Mouse (Mus musculus) testis, adult 2 months (tissue): ENCODE measurements around the gene Drd3. TPM values are rescaled to one million over a fixed set of nuclear protein-coding genes. Genes with fewer than 3 reads are reported as not detected.
A peak's percentile ranks its signal among the peaks of the same experiment; 100 is the strongest.

Experiments used
- H3K27ac ChIP-seq: fragments of 200-500 bp; 2 replicates; pipeline ENCODE4 v1.5.1; 2012; ENCODE audit warnings: low read depth, low read length; ENCODE audit not compliant: control insufficient read depth, insufficient read depth
- H3K27me3 ChIP-seq: fragments of 200-500 bp; 2 replicates; pipeline ENCODE4 v1.6.1; 2012; ENCODE audit warnings: mild to moderate bottlenecking, low read length, moderate library complexity; ENCODE audit not compliant: control insufficient read depth, insufficient read depth
- H3K36me3 ChIP-seq: fragments of 200-500 bp; 2 replicates; pipeline ENCODE4 v1.6.1; 2012; ENCODE audit warnings: mild to moderate bottlenecking, low read length; ENCODE audit not compliant: control insufficient read depth, insufficient read depth
- H3K4me1 ChIP-seq: fragments of 200-500 bp; 2 replicates; pipeline ENCODE4 v1.6.1; 2012; ENCODE audit warnings: low read length; ENCODE audit not compliant: control insufficient read depth, insufficient read depth
- H3K4me3 ChIP-seq: fragments of 200-500 bp; 2 replicates; pipeline ENCODE4 v1.5.1; 2012; ENCODE audit warnings: low read depth, mild to moderate bottlenecking, low read length, moderate library complexity, mixed read lengths; ENCODE audit not compliant: control insufficient read depth
- CTCF ChIP-seq: fragments of 200-500 bp; IDR thresholded peaks from 2 replicates; pipeline ENCODE4 v1.5.1; 2012; ENCODE audit warnings: low read depth, mild to moderate bottlenecking, inconsistent platforms, low read length, moderate library complexity; ENCODE audit not compliant: control insufficient read depth, insufficient read depth, insufficient replicate concordance
- POLR2A ChIP-seq: fragments of 200-500 bp; IDR thresholded peaks from 2 replicates; pipeline ENCODE4 v1.6.1; 2012; ENCODE audit warnings: low read depth, mild to moderate bottlenecking, inconsistent platforms, low read length, moderate library complexity; ENCODE audit not compliant: control insufficient read depth
- polyA plus RNA-seq: library from polyadenylated mRNA; depleted of rRNA; stranded (reverse); fragments of >200 nt; gene quantifications from 2 replicates; pipeline ENCODE4 v1.2.3, GENCODE M21; 2012

The Drd3 gene
- polyA plus RNA-seq, 1 experiment = not detected

DNA sequence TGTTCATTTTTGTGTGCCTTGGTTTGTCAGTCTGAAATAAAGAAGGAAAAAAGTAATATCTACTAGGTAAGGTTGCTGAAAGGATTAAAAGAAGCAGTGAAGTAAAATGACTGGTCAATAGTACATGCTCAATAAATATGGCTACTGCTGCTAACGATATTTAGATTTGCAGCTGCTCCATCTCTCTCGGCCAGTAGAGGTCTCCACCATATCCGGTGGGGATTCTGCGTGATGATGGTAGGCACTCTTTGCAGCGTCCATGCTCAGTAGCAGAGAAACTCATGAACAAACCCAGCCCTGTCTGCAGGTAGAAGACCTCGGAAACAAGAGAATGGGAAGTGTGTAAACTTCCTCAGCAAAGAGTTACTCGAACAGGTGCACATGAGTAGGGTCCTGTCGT is 926 bp upstream of the Drd3 start:
- Histone ChIP-seq H3K36me3 (no peaks in the 10 kb centered on the region), H3K4me3 (no peak overlapping the region; the same call in 1 of the 2 replicates), H3K4me1 (peaks cover 3% of the 10 kb centered on the region), H3K27me3 (no peaks in the 10 kb centered on the region), H3K27ac (no peak overlapping the region)
- peak; percentile 41; the same call in 1 of the 2 replicates for TF ChIP-seq CTCF
- no peak for TF ChIP-seq POLR2A

- no peak for TF ChIP-seq CTCF
- no peak for TF ChIP-seq POLR2A
- Histone ChIP-seq H3K4me1 (no peaks in the 10 kb centered on the region), H3K4me3 (no peak overlapping the region), H3K36me3 (no peaks in the 10 kb centered on the region), H3K27ac (no peak overlapping the region), H3K27me3 (no peaks in the 10 kb centered on the region)
Observed at GRCm38 (mm10) chr16:43772358-43772757, 18.5 kb downstream of the Drd3 start.

GRCm38 (mm10) chr16:43772766-43773165 is 18.9 kb downstream of the Drd3 start:
- Histone ChIP-seq H3K4me3 (no peak overlapping the region), H3K27me3 (no peaks in the 10 kb centered on the region), H3K4me1 (no peaks in the 10 kb centered on the region), H3K27ac (no peak overlapping the region), H3K36me3 (no peaks in the 10 kb centered on the region)
- no peak for TF ChIP-seq POLR2A
- no peak for TF ChIP-seq CTCF

DNA sequence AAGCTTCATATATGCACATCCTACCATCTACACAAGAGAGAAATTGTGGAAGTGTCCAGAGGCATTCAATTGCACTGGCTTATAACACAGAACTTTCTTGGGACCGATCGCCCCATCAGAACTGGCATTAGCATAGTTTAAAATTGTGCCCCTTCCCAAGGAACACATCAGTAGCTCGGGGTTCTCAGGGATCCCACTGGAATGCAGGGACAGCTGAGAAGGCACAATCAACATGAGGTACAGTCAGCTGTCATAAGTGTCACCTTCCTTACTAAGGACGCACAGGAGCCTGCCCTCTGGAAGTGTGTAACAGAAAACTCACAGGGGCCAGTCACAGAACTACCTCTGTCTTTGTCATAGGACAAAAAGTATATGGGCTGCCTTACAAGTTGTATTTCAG is 19.7 kb downstream of the Drd3 start:
- Histone ChIP-seq H3K27me3 (no peaks in the 10 kb centered on the region), H3K4me3 (no peak overlapping the region), H3K4me1 (no peaks in the 10 kb centered on the region), H3K27ac (no peak overlapping the region), H3K36me3 (no peaks in the 10 kb centered on the region)
- no peak for TF ChIP-seq CTCF

GRCm38 (mm10) chr16:43776886-43777285 is 23.1 kb downstream of the Drd3 start:
- Histone ChIP-seq H3K27me3 (no peaks in the 10 kb centered on the region), H3K4me1 (no peaks in the 10 kb centered on the region), H3K36me3 (no peaks in the 10 kb centered on the region), H3K4me3 (no peak overlapping the region), H3K27ac (no peak overlapping the region)
- TF ChIP-seq POLR2A (no peak), CTCF (no peak)

- Histone ChIP-seq H3K36me3 (no peaks in the 10 kb centered on the region), H3K4me3 (no peak overlapping the region), H3K27me3 (no peaks in the 10 kb centered on the region), H3K27ac (no peak overlapping the region), H3K4me1 (no peaks in the 10 kb centered on the region)
- TF ChIP-seq POLR2A (no peak), CTCF (no peak)
Observed at GRCm38 (mm10) chr16:43799541-43799940, 45.7 kb downstream of the Drd3 start.

DNA sequence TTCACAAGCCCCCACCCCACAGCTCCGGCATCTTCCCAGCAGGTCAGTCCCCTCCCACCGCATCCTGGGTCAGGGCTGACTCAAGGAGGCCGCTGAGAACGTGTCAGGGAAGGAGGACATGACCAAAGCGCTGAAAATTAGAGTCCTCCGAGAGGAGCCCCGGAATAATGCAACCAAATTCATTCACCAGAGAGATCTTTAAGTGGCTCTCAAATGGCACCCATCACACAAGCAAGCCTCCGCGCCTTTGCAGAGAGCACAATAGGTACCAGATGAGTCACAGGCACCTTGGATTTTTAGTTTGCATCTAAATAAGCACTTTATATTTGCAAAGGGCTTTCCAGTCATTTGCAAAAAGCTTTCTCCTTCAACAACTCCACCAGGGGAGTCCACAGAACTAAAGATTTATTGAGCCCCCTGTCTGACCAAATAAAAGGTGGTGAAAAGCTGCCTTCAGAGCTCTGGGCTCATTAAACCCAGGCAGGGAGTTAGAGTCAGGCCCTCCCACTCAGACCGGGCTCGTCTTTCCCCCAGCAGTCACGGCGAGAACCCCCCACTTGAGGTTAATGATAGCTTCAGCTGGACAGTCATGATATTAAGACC is 46.4 kb downstream of the Drd3 start:
- H3K4me3 ChIP-seq = no peak overlapping the region
- TF ChIP-seq POLR2A = no peak
- no peak for TF ChIP-seq CTCF
- no peaks in the 10 kb centered on the region for H3K36me3 ChIP-seq
- no peaks in the 10 kb centered on the region for H3K4me1 ChIP-seq
- H3K27me3 ChIP-seq = no peaks in the 10 kb centered on the region
- H3K27ac ChIP-seq = no peak overlapping the region

DNA sequence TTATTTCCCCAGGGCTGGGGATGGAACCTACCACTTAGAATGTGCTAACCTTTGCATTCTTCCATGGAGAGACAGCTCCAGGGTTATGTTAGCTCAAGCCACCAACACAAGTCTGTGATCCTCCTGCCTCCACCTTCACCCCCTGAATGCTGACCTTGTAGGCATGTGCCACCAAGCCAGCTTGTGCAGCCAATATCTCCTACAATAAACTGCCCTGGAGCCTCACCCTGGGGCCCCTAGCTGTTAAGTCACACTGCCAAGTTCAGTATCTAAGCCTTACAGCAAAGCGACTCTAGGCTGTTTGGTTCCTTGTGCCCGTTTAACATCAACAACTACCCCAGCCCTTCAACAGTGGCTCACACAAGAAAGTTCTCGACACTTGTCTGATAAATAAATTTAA is 47.3 kb downstream of the Drd3 start:
- Histone ChIP-seq H3K36me3 (no peaks in the 10 kb centered on the region), H3K4me1 (no peaks in the 10 kb centered on the region), H3K27ac (no peak overlapping the region), H3K27me3 (no peaks in the 10 kb centered on the region), H3K4me3 (no peak overlapping the region)
- TF ChIP-seq CTCF (no peak), POLR2A (no peak)
